Mouse (Mus musculus): ENCODE measurements around the gene Itih2.

Gene Itih2

GRCm38 (mm10) chr2:10118751-10119150 lies 12.4 kb downstream of the Itih2 start:
- no peak for DNase-seq (ENCODE audit: low spot score)

GRCm38 (mm10) chr2:10108535-10109189 lies 22.5 kb downstream of the Itih2 start:
- no peak for DNase-seq (ENCODE audit: low spot score)

GRCm38 (mm10) chr2:10101180-10101579 lies 30.0 kb downstream of the Itih2 start:
- peak; percentile 10 for DNase-seq (ENCODE audit: low spot score)

- DNase-seq (ENCODE audit: low spot score): no peak
These were observed 30.7 kb downstream of the Itih2 start for GRCm38 (mm10) chr2:10100471-10100870.

- peak; percentile 30 for DNase-seq (ENCODE audit: low spot score)
These were observed 32.5 kb downstream of the Itih2 start for GRCm38 (mm10) chr2:10098598-10099215.

- no peak for DNase-seq (ENCODE audit: low spot score)
These were observed 36.7 kb downstream of the Itih2 start for GRCm38 (mm10) chr2:10094327-10095100.

GRCm38 (mm10) chr2:10087256-10087850 lies 43.8 kb downstream of the Itih2 start:
- DNase-seq (ENCODE audit: low spot score): no peak

- no peak for DNase-seq (ENCODE audit: low spot score)
These were observed 48.5 kb downstream of the Itih2 start for GRCm38 (mm10) chr2:10082737-10083136.

GRCm38 (mm10) chr2:10081453-10082080 lies 49.6 kb downstream of the Itih2 start:
- no peak for DNase-seq (ENCODE audit: low spot score)

GRCm38 (mm10) chr2:10080310-10081010 lies 50.7 kb downstream of the Itih2 start, which contains the start of the genes Atp5c1 and Kin:
Gene Atp5c1 (minus strand): TSS chr2:10080510.
Gene Kin (plus strand): TSS chr2:10080593.
- peak; percentile 95 for DNase-seq (ENCODE audit: low spot score)

- DNase-seq (ENCODE audit: low spot score): peak; percentile 27
These were observed 51.4 kb downstream of the Itih2 start for GRCm38 (mm10) chr2:10079745-10080309.

GRCm38 (mm10) chr2:10076675-10077074 lies 54.5 kb downstream of the Itih2 start:
- DNase-seq (ENCODE audit: low spot score): no peak

- no peak for DNase-seq (ENCODE audit: low spot score)
These were observed 56.7 kb downstream of the Itih2 start for GRCm38 (mm10) chr2:10074470-10074869.

- no peak for DNase-seq (ENCODE audit: low spot score)
These were observed 59.4 kb downstream of the Itih2 start for GRCm38 (mm10) chr2:10071751-10072150.

- no peak for DNase-seq (ENCODE audit: low spot score)
These were observed 72.4 kb downstream of the Itih2 start for GRCm38 (mm10) chr2:10058836-10059235.

- no peak for DNase-seq (ENCODE audit: low spot score)
These were observed 79.2 kb downstream of the Itih2 start for GRCm38 (mm10) chr2:10051996-10052395.

GRCm38 (mm10) chr2:10050878-10051277 lies 80.3 kb downstream of the Itih2 start:
- no peak for DNase-seq (ENCODE audit: low spot score)

- DNase-seq (ENCODE audit: low spot score): no peak
These were observed 81.7 kb downstream of the Itih2 start for GRCm38 (mm10) chr2:10049456-10049855.

- peak; percentile 89 for DNase-seq (ENCODE audit: low spot score)
These were observed 82.7 kb downstream of the Itih2 start, which contains the start of gene Taf3 for GRCm38 (mm10) chr2:10048461-10048860. Gene Taf3 (minus strand): TSS chr2:10048596.

- DNase-seq (ENCODE audit: low spot score): peak; percentile 36
These were observed 83.3 kb downstream of the Itih2 start for GRCm38 (mm10) chr2:10047758-10048436.
